Mouse (Mus musculus): ENCODE data around the gene Gtpbp10. TPM values are rescaled to one million over a fixed set of nuclear protein-coding genes. Genes with fewer than 3 reads are reported as not detected.

Gene Gtpbp10
- total RNA-seq (2021): 10 to 100 TPM; 12.5 to 15.8 TPM
- long read RNA-seq, experiment 1, transcript Gtpbp10-202 (10 exons, 2,972 nt): major isoform, 6 of 8 reads
- long read RNA-seq, experiment 1, partial matches to known transcripts: 0 of 8 reads
- long read RNA-seq, experiment 1, other reads (novel, unspliced or antisense): 2 of 8 reads
- long read RNA-seq, experiment 2, partial matches to known transcripts: 0 of 6 reads
- long read RNA-seq, experiment 2, other reads (novel, unspliced or antisense): 2 of 6 reads

- peak; percentile 93 to 94 for DNase-seq
Observed at GRCm38 (mm10) chr5:5559079-5559740, at the start of gene Gtpbp10. Gene Gtpbp10, minus strand, starts transcription at chr5:5559538.

GRCm38 (mm10) chr5:5587686-5588085 is 28.3 kb upstream of the Gtpbp10 start:
- no peak for DNase-seq

DNA sequence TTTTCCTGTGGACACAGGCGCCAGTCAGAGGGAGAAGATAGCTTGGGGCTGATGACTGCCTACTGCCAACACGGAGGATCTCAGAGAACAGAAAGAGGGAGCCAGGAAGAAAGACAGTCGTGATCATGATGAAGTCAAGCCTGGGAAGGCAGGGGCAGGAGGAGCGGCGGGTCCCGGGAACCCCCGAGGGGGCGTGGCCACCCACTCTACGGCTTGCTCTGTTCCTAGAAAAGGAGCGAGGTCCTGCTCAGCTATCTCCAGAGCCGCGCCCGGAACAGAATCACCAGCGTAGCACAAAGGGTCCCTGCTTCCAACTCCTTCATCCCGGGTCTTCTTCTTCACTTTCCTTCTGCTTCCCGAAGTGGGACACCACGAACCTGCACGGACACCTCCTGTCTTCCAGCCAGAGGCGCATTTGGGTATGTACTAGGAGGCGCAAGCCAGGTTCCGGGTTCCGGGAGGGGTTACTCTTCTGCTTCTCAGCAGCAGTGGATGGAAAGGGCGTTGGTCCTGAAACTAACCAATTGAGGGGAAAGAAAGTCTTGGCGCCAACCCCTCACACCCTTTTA is 14.5 kb upstream of the Gtpbp10 start, which contains the start of gene Gm8773:
Gene Gm8773 (plus strand): TSS at position 51 of the 569 bp plus-strand sequence.
- DNase-seq: peak; percentile 3 to 19

DNA sequence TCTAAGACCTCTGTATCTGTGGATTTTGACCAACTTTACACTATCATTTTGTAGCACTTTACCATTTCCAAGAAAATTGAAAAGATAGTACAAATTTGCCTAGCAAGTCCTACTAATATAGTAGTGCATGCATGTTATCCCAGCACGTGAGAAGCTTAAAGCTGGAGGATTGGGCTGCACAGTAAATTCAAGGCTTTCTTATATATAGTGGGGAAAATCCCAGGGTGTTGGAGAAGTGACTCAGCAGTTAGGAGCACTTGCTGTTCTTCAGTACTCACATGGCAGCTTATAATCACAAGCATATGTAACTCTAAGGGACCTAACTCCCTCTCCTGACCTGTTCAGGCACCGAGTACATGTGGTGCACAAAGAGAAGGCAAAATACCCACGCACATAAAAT is 3.1 kb upstream of the Gtpbp10 start:
- DNase-seq: no peak

GRCm38 (mm10) chr5:5561041-5561706 is 1.8 kb upstream of the Gtpbp10 start:
- DNase-seq: no peak

DNA sequence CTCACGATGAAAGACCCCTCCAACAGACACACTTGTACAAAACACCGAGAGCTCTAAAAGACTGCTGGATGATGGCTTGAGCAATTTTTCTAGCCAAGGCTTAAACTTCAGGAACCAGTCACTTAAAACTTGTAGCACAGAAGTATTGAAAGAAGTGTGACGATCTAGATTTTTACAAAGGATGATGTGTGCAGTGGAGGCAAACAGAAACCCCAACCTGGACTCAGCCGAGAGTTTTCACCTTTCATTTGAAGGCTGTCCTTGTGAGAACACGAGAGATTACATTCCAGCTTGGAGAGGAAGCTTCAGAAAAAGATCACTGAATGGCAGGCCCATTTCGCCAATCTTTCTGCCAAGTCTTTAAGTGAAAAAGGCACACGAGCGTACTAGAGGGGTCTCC is 460 bp upstream of the Gtpbp10 start:
- DNase-seq: no peak

DNA sequence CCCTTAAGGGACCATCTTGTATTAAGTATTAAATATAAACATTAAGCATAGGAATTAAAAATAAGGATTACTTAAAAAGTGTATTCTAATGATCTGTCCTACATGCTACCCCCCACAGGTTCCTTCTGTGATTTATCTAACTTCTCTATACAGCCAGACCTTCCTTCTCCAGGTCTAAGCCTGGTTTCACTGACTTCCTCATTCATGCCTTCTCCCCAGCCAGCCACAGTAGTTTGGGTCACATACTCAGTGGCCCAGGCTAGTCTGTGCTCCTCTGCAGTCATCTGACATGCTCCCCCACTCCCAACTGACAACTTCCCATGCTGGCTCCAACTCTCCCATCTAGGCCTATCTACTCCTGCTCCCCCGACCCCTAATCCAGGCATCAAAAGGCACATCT is 8.2 kb downstream of the Gtpbp10 start:
- DNase-seq: no peak

- DNase-seq: no peak
Observed at GRCm38 (mm10) chr5:5540385-5540784, 19.0 kb downstream of the Gtpbp10 start.

DNA sequence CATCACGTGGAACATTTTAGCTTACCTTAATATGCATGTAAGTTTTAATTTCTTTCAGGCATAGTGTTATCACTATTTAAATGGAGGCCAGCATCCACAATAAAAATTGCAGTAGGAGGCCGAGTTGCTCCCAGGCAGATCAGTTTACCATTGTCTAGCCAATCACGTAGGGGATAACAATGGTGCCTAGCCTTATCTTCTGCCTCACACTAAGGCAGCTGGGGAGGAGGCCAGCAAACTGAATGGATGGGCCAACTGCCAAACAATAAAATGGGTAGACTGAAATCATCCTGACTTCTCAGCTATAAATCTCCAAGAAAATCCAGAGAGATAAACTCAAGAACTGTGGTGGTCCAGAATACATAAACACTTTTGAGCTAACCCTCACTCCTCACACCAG is 19.6 kb downstream of the Gtpbp10 start:
- DNase-seq: no peak

DNA sequence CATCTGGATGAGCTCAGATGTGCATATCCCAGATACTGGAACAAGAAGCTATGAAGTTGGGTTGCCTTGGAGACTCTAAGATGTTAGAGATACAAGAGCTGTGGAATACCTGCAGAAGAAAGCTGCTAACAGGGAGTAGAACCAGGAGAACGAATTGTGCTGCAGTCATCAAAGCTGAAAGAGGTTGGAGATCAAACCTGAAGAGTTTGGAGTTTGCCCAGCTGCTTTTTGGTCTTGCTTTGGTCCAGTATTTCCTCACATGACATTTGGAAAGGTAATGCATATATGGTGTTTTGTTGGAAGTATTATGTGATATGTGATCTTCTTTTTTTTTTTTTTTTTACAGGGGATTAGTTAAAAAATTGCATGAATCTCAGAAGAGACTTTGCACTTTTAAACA is 23.2 kb downstream of the Gtpbp10 start:
- no peak for DNase-seq

DNA sequence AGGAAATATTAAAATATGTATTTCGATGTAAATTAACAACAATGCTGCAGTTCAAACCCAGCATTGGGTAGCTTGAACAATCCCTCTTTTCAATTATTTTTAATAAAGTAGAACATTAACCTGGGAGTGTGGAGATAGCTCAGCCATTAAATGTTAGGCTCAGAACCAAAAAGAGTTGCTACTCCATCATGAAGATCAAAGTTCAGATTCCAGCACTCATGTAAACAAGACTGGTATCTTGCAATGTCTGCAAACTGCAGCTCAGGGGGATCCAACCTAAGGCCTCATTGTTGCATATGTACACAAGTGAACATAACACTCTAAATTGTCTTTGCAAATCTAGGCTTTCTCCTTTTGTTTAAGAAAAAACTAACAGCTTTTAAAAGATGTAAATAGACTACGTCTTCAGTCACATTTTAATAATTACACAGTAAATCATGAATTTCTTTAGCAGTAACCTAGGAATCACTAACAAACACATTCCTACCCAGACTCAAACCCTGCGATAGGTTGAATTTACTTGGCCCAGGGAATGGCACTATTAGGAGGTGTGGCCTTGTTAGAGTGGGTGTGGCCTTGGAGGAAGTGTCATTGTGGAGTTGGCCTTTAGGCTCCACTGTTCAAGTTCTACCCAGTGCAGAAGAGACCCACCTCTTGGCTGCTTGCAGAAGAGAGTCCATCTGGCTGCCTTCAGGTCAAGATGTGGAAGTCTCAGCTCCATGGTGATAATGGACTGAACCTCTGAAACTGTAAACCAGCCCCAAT is 25.5 kb downstream of the Gtpbp10 start:
- no peak for DNase-seq

- DNase-seq: no peak
Observed at GRCm38 (mm10) chr5:5515411-5515810, 43.9 kb downstream of the Gtpbp10 start.

GRCm38 (mm10) chr5:5514196-5515076 is 44.9 kb downstream of the Gtpbp10 start, which contains the start of gene Cldn12:
Gene Cldn12, minus strand, starts transcription at chr5:5514958.
- DNase-seq: peak; percentile 97

- DNase-seq: no peak
Observed at GRCm38 (mm10) chr5:5511401-5511800, 47.9 kb downstream of the Gtpbp10 start.

DNA sequence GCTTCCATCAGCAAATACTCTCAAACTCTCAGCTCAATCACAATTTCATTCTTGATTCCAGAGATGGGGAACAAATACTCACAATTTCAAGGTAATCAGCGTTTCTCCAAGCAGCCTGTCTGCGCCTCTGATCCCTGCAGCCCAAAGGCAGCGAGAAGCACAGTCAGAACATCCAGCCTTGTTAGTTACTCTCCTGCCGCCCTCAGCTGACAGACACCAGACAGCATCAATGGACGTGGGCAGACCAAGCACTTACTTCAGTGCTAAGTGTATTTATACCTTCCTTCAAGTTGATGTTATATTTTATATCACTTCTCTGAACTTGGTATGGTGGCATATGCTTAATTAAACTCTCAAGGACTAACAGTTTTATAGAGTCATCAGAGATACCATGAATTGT is 48.3 kb downstream of the Gtpbp10 start:
- DNase-seq: no peak

DNA sequence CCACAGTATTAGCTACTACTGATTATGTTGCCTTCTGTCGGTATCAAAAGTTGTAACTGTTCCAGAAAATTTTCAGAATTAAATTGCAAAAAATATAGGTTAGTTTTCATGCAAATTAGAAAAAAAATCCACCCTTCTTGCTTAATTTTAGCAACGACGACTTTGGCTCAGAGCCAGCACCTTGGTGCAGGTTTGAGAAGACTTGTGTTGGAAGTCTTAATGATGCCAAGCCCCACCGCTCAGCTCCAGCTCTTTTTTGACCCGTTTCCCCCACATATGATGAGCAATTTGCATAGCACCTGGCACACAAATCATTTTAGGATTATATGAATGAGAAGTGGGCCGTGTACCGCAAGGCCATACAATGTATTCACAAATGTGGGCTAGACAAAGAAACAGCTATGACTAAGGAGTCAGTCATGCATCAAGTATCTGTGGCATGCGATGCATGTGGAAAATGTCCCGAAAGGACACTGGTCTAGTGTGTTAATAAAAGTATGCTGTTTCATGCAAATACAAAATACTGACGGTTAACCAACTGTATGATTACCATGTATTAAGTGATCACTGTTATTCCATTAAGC is 48.9 kb downstream of the Gtpbp10 start:
- DNase-seq: no peak

DNA sequence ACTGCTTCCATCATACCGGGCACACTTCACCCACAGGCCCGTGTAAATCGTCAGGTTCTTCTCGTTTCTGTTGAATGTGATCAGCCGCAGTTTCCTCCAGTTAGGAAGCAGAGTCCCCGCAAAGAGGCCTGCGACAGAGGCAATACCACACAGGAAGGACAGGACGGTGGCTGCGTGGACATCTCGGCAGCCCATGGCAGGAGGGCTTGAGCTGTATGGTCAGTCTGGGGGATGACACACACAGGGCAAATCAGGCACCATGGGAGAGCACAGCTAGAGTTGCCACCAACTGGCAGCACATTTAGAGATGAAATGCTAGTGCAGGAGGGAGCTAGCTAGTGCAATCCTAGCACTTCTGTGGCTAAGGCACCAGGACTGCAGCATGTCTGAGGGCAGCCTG is 51.1 kb downstream of the Gtpbp10 start:
- DNase-seq: no peak

DNA sequence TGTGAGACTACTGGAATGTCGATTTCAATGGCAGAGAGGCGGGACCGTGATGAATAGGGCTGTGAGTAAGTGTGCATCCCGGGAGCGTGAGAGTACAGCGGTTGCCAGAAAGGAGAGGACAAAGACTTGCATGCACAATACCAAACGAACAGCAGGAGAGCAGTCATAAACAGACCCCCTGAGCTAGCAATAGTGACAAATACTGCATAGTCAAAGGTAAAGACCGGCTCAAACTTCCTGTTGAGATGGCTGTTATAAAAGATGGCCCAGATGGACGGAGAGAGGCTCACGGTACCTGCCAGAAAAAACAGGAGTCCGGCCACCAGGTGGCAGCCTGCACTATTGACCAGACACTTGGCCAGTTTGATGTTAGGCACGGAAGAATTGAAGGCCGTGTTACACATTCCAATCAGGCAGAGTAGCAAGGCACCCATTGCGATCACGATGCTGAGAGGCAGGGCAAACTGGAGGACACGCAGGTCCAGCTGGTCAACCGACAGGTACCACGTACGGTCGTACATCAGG is 51.6 kb downstream of the Gtpbp10 start:
- peak; percentile 76 to 78 for DNase-seq

GRCm38 (mm10) chr5:5504456-5504855 is 54.9 kb downstream of the Gtpbp10 start:
- DNase-seq: no peak

DNA sequence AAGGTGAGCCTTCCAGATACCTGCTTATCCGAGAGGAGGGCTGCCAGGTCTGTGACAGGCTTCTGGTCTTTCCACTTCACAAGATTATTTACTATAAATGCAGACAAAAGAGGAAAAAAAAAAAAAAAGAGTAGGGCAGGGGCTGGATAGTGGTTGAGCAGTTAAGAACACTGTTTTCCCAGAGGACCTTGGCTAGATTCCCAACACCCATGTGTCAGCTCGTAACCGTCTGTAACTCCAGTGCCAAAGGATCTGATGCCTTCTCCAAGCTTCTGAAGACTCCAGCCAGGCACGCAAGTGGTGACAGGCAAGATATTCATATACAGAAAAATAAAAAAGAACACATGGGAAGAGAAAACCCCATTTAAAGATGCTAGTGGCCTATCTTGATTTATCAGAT is 56.0 kb downstream of the Gtpbp10 start:
- peak; percentile 41 to 52 for DNase-seq

All from adrenal gland, postnatal 36 days (tissue).